Mouse (Mus musculus): ENCODE results near the gene Hoga1. TPM values are rescaled to one million over a fixed set of nuclear protein-coding genes. Genes with fewer than 3 reads are reported as not detected.

The Hoga1 gene
- polyA plus RNA-seq, 1 experiment from 2014 or later, result 9.8 TPM

- H3K4me2 ChIP-seq (replicated peaks; ENCODE audit: low read depth, low read length), result no peak overlapping the region
- H3K4me3 ChIP-seq (ENCODE audit: low read length), result no peak overlapping the region
- H3K27me3 ChIP-seq (ENCODE audit: control insufficient read depth, insufficient read depth, low read length), result no peaks in the 10 kb centered on the region
- peaks cover 20% of the 10 kb centered on the region for H3K36me3 ChIP-seq (ENCODE audit: control insufficient read depth, insufficient read depth, low read length)
- 50% methylated on average over 11 of the region's 11 CpGs for whole genome bisulfite sequencing
- no peaks in the 10 kb centered on the region; the same call in none of the 2 replicates for H3K4me1 ChIP-seq (ENCODE audit: control insufficient read depth, insufficient read depth, low read length)
- H3K27ac ChIP-seq (ENCODE audit: low read depth, low read length), result no peak overlapping the region
- peak; percentile 25 for ATAC-seq (ENCODE audit: low FRiP score, low TSS enrichment)
- H3K9me3 ChIP-seq (ENCODE audit: control insufficient read depth, low read length), result no peaks in the 10 kb centered on the region
- H3K9ac ChIP-seq (ENCODE audit: low read depth, low read length), result no peak overlapping the region
Observed at GRCm38 (mm10) chr19:42034881-42035455, 10.4 kb upstream of the Hoga1 start.

GRCm38 (mm10) chr19:42035456-42036248 lies 9.8 kb upstream of the Hoga1 start, which contains the start of gene Ankrd2:
Ankrd2 (plus strand) TSS chr19:42036000.
- Histone ChIP-seq H3K4me2 (replicated peaks; ENCODE audit: low read depth, low read length) (no peak within 1 kb of the TSS), H3K27me3 (ENCODE audit: control insufficient read depth, insufficient read depth, low read length) (no peaks in the 10 kb centered on the region), H3K4me1 (ENCODE audit: control insufficient read depth, insufficient read depth, low read length) (no peaks in the 10 kb centered on the region; the same call in none of the 2 replicates), H3K4me3 (ENCODE audit: low read length) (no peak within 1 kb of the TSS), H3K36me3 (ENCODE audit: control insufficient read depth, insufficient read depth, low read length) (peaks cover 20% of the 10 kb centered on the region), H3K9me3 (ENCODE audit: control insufficient read depth, low read length) (no peaks in the 10 kb centered on the region), H3K9ac (ENCODE audit: low read depth, low read length) (no peak within 1 kb of the TSS), H3K27ac (ENCODE audit: low read depth, low read length) (no peak within 1 kb of the TSS)
- 61% methylated on average over 19 of the region's 19 CpGs for WGBS
- ATAC-seq (ENCODE audit: low FRiP score, low TSS enrichment), result peak; percentile 74

- no peak overlapping the region for H3K4me2 ChIP-seq (replicated peaks; ENCODE audit: low read depth, low read length)
- 89% methylated on average over 3 of the region's 3 CpGs for WGBS
- no peak for ATAC-seq (ENCODE audit: low FRiP score, low TSS enrichment)
Observed at GRCm38 (mm10) chr19:42036357-42036756, 9.1 kb upstream of the Hoga1 start.

GRCm38 (mm10) chr19:42037167-42037702 lies 8.2 kb upstream of the Hoga1 start:
- no peak for ATAC-seq (ENCODE audit: low FRiP score, low TSS enrichment)
- WGBS, result 80% methylated on average over 11 of the region's 11 CpGs
- H3K27ac ChIP-seq (ENCODE audit: low read depth, low read length), result no peak overlapping the region
- no peak overlapping the region for H3K4me3 ChIP-seq (ENCODE audit: low read length)
- no peaks in the 10 kb centered on the region for H3K27me3 ChIP-seq (ENCODE audit: control insufficient read depth, insufficient read depth, low read length)
- H3K4me1 ChIP-seq (ENCODE audit: control insufficient read depth, insufficient read depth, low read length), result no peaks in the 10 kb centered on the region; the same call in none of the 2 replicates
- H3K9me3 ChIP-seq (ENCODE audit: control insufficient read depth, low read length), result no peaks in the 10 kb centered on the region
- H3K36me3 ChIP-seq (ENCODE audit: control insufficient read depth, insufficient read depth, low read length), result peaks cover 17% of the 10 kb centered on the region
- H3K4me2 ChIP-seq (replicated peaks; ENCODE audit: low read depth, low read length), result no peak overlapping the region
- no peak overlapping the region for H3K9ac ChIP-seq (ENCODE audit: low read depth, low read length)

More at GRCm38 (mm10) chr19:42036357-42036756, 9.1 kb upstream of the Hoga1 start:
- Histone ChIP-seq H3K9ac (ENCODE audit: low read depth, low read length) (no peak overlapping the region), H3K27ac (ENCODE audit: low read depth, low read length) (no peak overlapping the region), H3K9me3 (ENCODE audit: control insufficient read depth, low read length) (no peaks in the 10 kb centered on the region), H3K36me3 (ENCODE audit: control insufficient read depth, insufficient read depth, low read length) (peaks cover 20% of the 10 kb centered on the region), H3K27me3 (ENCODE audit: control insufficient read depth, insufficient read depth, low read length) (no peaks in the 10 kb centered on the region), H3K4me3 (ENCODE audit: low read length) (no peak overlapping the region), H3K4me1 (ENCODE audit: control insufficient read depth, insufficient read depth, low read length) (no peaks in the 10 kb centered on the region; the same call in none of the 2 replicates)

- Histone ChIP-seq H3K27ac (ENCODE audit: low read depth, low read length) (no peak overlapping the region), H3K4me1 (ENCODE audit: control insufficient read depth, insufficient read depth, low read length) (no peaks in the 10 kb centered on the region; the same call in none of the 2 replicates), H3K4me2 (replicated peaks; ENCODE audit: low read depth, low read length) (no peak overlapping the region), H3K4me3 (ENCODE audit: low read length) (no peak overlapping the region), H3K36me3 (ENCODE audit: control insufficient read depth, insufficient read depth, low read length) (peaks cover 10% of the 10 kb centered on the region), H3K9ac (ENCODE audit: low read depth, low read length) (no peak overlapping the region), H3K9me3 (ENCODE audit: control insufficient read depth, low read length) (no peaks in the 10 kb centered on the region), H3K27me3 (ENCODE audit: control insufficient read depth, insufficient read depth, low read length) (no peaks in the 10 kb centered on the region)
- 89% methylated on average over 12 of the region's 12 CpGs for WGBS
- no peak for ATAC-seq (ENCODE audit: low FRiP score, low TSS enrichment)
Observed at GRCm38 (mm10) chr19:42038310-42038709, 7.1 kb upstream of the Hoga1 start.

- 96% methylated on average over 6 of the region's 6 CpGs for WGBS
- Histone ChIP-seq H3K9me3 (ENCODE audit: control insufficient read depth, low read length) (no peaks in the 10 kb centered on the region), H3K27me3 (ENCODE audit: control insufficient read depth, insufficient read depth, low read length) (no peaks in the 10 kb centered on the region), H3K4me1 (ENCODE audit: control insufficient read depth, insufficient read depth, low read length) (no peaks in the 10 kb centered on the region), H3K27ac (ENCODE audit: low read depth, low read length) (no peak overlapping the region), H3K4me2 (replicated peaks; ENCODE audit: low read depth, low read length) (no peak overlapping the region), H3K9ac (ENCODE audit: low read depth, low read length) (no peak overlapping the region), H3K36me3 (ENCODE audit: control insufficient read depth, insufficient read depth, low read length) (no peaks in the 10 kb centered on the region), H3K4me3 (ENCODE audit: low read length) (no peak overlapping the region)
- ATAC-seq (ENCODE audit: low FRiP score, low TSS enrichment), result no peak
Observed at GRCm38 (mm10) chr19:42043988-42044387, 1.4 kb upstream of the Hoga1 start.

GRCm38 (mm10) chr19:42050251-42050650 lies 4.8 kb downstream of the Hoga1 start:
- whole genome bisulfite sequencing, result 88% methylated on average over 1 of the region's 1 CpGs
- no peaks in the 10 kb centered on the region for H3K27me3 ChIP-seq (ENCODE audit: control insufficient read depth, insufficient read depth, low read length)

GRCm38 (mm10) chr19:42051351-42051750 lies 5.9 kb downstream of the Hoga1 start:
- no peak overlapping the region for H3K4me3 ChIP-seq (ENCODE audit: low read length)
- no peak overlapping the region for H3K9ac ChIP-seq (ENCODE audit: low read depth, low read length)
- no peaks in the 10 kb centered on the region for H3K9me3 ChIP-seq (ENCODE audit: control insufficient read depth, low read length)
- H3K27me3 ChIP-seq (ENCODE audit: control insufficient read depth, insufficient read depth, low read length), result no peaks in the 10 kb centered on the region
- H3K36me3 ChIP-seq (ENCODE audit: control insufficient read depth, insufficient read depth, low read length), result no peaks in the 10 kb centered on the region
- no peak overlapping the region for H3K27ac ChIP-seq (ENCODE audit: low read depth, low read length)
- H3K4me1 ChIP-seq (ENCODE audit: control insufficient read depth, insufficient read depth, low read length), result no peaks in the 10 kb centered on the region
- 85% methylated on average over 3 of the region's 3 CpGs for WGBS
- H3K4me2 ChIP-seq (replicated peaks; ENCODE audit: low read depth, low read length), result no peak overlapping the region
- no peak for ATAC-seq (ENCODE audit: low FRiP score, low TSS enrichment)

More at GRCm38 (mm10) chr19:42050251-42050650, 4.8 kb downstream of the Hoga1 start:
- no peak for ATAC-seq (ENCODE audit: low FRiP score, low TSS enrichment)
- Histone ChIP-seq H3K9ac (ENCODE audit: low read depth, low read length) (no peak overlapping the region), H3K4me2 (replicated peaks; ENCODE audit: low read depth, low read length) (no peak overlapping the region), H3K4me3 (ENCODE audit: low read length) (no peak overlapping the region), H3K4me1 (ENCODE audit: control insufficient read depth, insufficient read depth, low read length) (no peaks in the 10 kb centered on the region), H3K27ac (ENCODE audit: low read depth, low read length) (no peak overlapping the region), H3K36me3 (ENCODE audit: control insufficient read depth, insufficient read depth, low read length) (no peaks in the 10 kb centered on the region), H3K9me3 (ENCODE audit: control insufficient read depth, low read length) (no peaks in the 10 kb centered on the region)

- Histone ChIP-seq H3K9ac (ENCODE audit: low read depth, low read length) (no peak within 1 kb of the TSS), H3K27ac (ENCODE audit: low read depth, low read length) (no peak within 1 kb of the TSS), H3K4me2 (replicated peaks; ENCODE audit: low read depth, low read length) (no peak within 1 kb of the TSS), H3K9me3 (ENCODE audit: control insufficient read depth, low read length) (no peaks in the 10 kb centered on the region), H3K4me1 (ENCODE audit: control insufficient read depth, insufficient read depth, low read length) (no peaks in the 10 kb centered on the region), H3K27me3 (ENCODE audit: control insufficient read depth, insufficient read depth, low read length) (no peaks in the 10 kb centered on the region), H3K36me3 (ENCODE audit: control insufficient read depth, insufficient read depth, low read length) (no peaks in the 10 kb centered on the region), H3K4me3 (ENCODE audit: low read length) (no peak within 1 kb of the TSS)
- 67% methylated on average over 4 of the region's 4 CpGs for WGBS
- ATAC-seq (ENCODE audit: low FRiP score, low TSS enrichment), result no peak
Observed at GRCm38 (mm10) chr19:42051948-42052347, 6.5 kb downstream of the Hoga1 start, which contains the start of gene 4933411K16Rik. 4933411K16Rik (plus strand) TSS chr19:42052248.
